In the genomic region with DNA sequence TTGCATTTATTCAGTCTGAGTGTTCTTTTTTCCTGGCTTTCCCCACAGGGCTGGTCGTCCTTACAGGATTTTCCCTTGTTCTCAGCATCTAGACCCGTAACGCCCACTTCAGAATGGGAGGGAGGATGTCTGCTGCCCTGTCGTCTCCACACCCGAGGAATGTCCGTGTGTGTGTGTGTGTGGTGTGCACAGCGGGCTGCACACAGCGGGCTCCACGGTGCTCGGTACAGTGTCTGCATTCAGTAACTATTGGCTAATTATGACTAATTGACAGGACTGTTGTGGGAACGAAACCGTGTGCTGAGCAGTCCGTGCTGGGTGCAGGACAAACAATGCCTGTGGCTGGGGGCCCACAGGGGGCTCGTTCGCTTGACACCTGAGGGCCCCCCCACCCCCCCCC, we compare ENCODE assay signal across 12 mouse cellular contexts. TPM values are rescaled to one million over a fixed set of nuclear protein-coding genes. Genes with fewer than 3 reads are reported as not detected.
DNase-seq lines count a peak whose midpoint lies in the region; ATAC-seq and TF ChIP-seq lines count a peak whose summit lies in the region.
"Had no signal": no experiment of that assay in that cellular context is flagged by ENCODE, and none has a peak within 500 bp of the region (broad histone marks: within the 10 kb centered on the region; RNA-seq: fewer than 3 reads in every experiment).

No protein-coding gene starts in this region.

- H3K9me3 ChIP-seq in forebrain, embryonic 11.5 days (ENCODE audit: control insufficient read depth, low read length) = no peaks in the 10 kb centered on the region
- peaks cover 8% of the 10 kb centered on the region; the same call in 1 of the 2 replicates for H3K9me3 ChIP-seq in forebrain, embryonic 10.5 days
- H3K9me3 ChIP-seq in forebrain, postnatal 0 days (ENCODE audit: low read length) = no peaks in the 10 kb centered on the region
- no peaks in the 10 kb centered on the region for H3K9me3 ChIP-seq in midbrain, postnatal 0 days (ENCODE audit: low read length)

- H3K4me1 ChIP-seq in forebrain, embryonic 11.5 days (replicated peaks; ENCODE audit: control insufficient read depth, insufficient read depth, low read length) = peaks cover 4% of the 10 kb centered on the region
- H3K4me1 ChIP-seq in forebrain, embryonic 10.5 days = peaks cover 42% of the 10 kb centered on the region
- no peaks in the 10 kb centered on the region for H3K4me1 ChIP-seq in forebrain, postnatal 0 days (ENCODE audit: insufficient read depth)
- H3K4me1 ChIP-seq in midbrain, postnatal 0 days (ENCODE audit: insufficient read depth, low read length) = no peaks in the 10 kb centered on the region

- H3K9ac ChIP-seq in forebrain, embryonic 11.5 days (ENCODE audit: low read length) = no peak overlapping the region
- H3K9ac ChIP-seq in forebrain, postnatal 0 days = no peak overlapping the region
- no peak overlapping the region for H3K9ac ChIP-seq in midbrain, postnatal 0 days (replicated peaks; ENCODE audit: low read length, poor library complexity, severe bottlenecking)

- H3K36me3 ChIP-seq in forebrain, embryonic 11.5 days (ENCODE audit: control insufficient read depth, insufficient read depth, low read length) = no peaks in the 10 kb centered on the region; the same call in 1 of the 2 replicates
- H3K36me3 ChIP-seq in forebrain, embryonic 10.5 days (replicated peaks) = peaks cover 97% of the 10 kb centered on the region
- peaks cover 16% of the 10 kb centered on the region; the same call in 1 of the 2 replicates for H3K36me3 ChIP-seq in forebrain, postnatal 0 days (ENCODE audit: insufficient read depth)
- H3K36me3 ChIP-seq in midbrain, postnatal 0 days (ENCODE audit: insufficient read depth, low read length) = peaks cover 27% of the 10 kb centered on the region

- no peak overlapping the region for H3K4me3 ChIP-seq in forebrain, embryonic 11.5 days (ENCODE audit: low read depth, low read length)
- no peak overlapping the region; the same call in 1 of the 2 replicates for H3K4me3 ChIP-seq in forebrain, embryonic 10.5 days
- no peak overlapping the region for H3K4me3 ChIP-seq in forebrain, postnatal 0 days (ENCODE audit: low read depth, low read length)
- H3K4me3 ChIP-seq in midbrain, postnatal 0 days (ENCODE audit: low read depth, low read length) = no peak overlapping the region
- H3K4me3 ChIP-seq: erythroblast, embryonic 14.5 days; heart, adult 2 months had no signal

- ATAC-seq in forebrain, embryonic 11.5 days (replicated peaks; ENCODE audit: low FRiP score) = peak; percentile 57
- peak; percentile 10; the same call in 1 of the 2 replicates for ATAC-seq in forebrain, postnatal 0 days
- no peak for ATAC-seq in midbrain, postnatal 0 days (ENCODE audit: low FRiP score)
- ATAC-seq in CD4-positive, CD25-positive, alpha-beta regulatory T cell, adult 4 months = no peak
- ATAC-seq: Patski had no signal

- TF ChIP-seq CTCF in forebrain, postnatal 0 days (IDR thresholded peaks at IDR 0.05; ENCODE audit: low read depth) = no peak
- TF ChIP-seq CTCF in midbrain, postnatal 0 days (IDR thresholded peaks at IDR 0.05) = no peak

- WGBS in forebrain, embryonic 11.5 days = 40% methylated on average over 15 of the region's 15 CpGs
- 55% methylated on average over 15 of the region's 15 CpGs for WGBS in forebrain, embryonic 10.5 days
- WGBS in forebrain, postnatal 0 days = 10% methylated on average over 15 of the region's 15 CpGs
- 29% methylated on average over 15 of the region's 15 CpGs for WGBS in midbrain, postnatal 0 days

- H3K4me2 ChIP-seq in forebrain, embryonic 11.5 days (ENCODE audit: low read depth, low read length, severe bottlenecking) = peak overlapping the region; percentile 15; the same call in 1 of the 2 replicates
- no peak overlapping the region for H3K4me2 ChIP-seq in forebrain, postnatal 0 days (ENCODE audit: low read depth)
- 0 out of 2 replicates have a peak overlapping the region, but pooled peaks have one; percentile 12 for H3K4me2 ChIP-seq in midbrain, postnatal 0 days (ENCODE audit: low read depth, low read length, poor library complexity, severe bottlenecking)

- no peaks in the 10 kb centered on the region for H3K27me3 ChIP-seq in forebrain, embryonic 11.5 days (ENCODE audit: control insufficient read depth, insufficient read depth, low read length)
- peaks cover 28% of the 10 kb centered on the region for H3K27me3 ChIP-seq in forebrain, embryonic 10.5 days (ENCODE audit: poor library complexity, severe bottlenecking)
- peaks cover 4% of the 10 kb centered on the region; the same call in 1 of the 2 replicates for H3K27me3 ChIP-seq in forebrain, postnatal 0 days (ENCODE audit: insufficient read depth, low read length)
- no peaks in the 10 kb centered on the region for H3K27me3 ChIP-seq in midbrain, postnatal 0 days (ENCODE audit: insufficient read depth, low read length)

- peak; percentile 68 for DNase-seq in forebrain, embryonic 11.5 days (ENCODE audit: low spot score)
- no peak for DNase-seq in forebrain, embryonic 10.5 days (ENCODE audit: extremely low spot score, low spot score)
- DNase-seq in MN1 (ENCODE audit: low spot score) = peak; percentile 39
- no peak for DNase-seq in forebrain, postnatal 0 days
- DNase-seq in midbrain, postnatal 0 days (ENCODE audit: low spot score) = no peak
- DNase-seq in kidney, postnatal 25 days = no peak
- DNase-seq in cerebellum, adult 11-12 months = no peak
- DNase-seq: cerebellum, adult 9-11 months; heart, adult 2 months had no signal

- H3K27ac ChIP-seq in forebrain, embryonic 11.5 days (ENCODE audit: low read depth, low read length) = peak overlapping the region; percentile 7; the same call in 1 of the 2 replicates
- H3K27ac ChIP-seq in forebrain, embryonic 10.5 days = no peak overlapping the region
- H3K27ac ChIP-seq in forebrain, postnatal 0 days (ENCODE audit: low read depth, low read length) = no peak overlapping the region
- no peak overlapping the region for H3K27ac ChIP-seq in midbrain, postnatal 0 days (ENCODE audit: low read depth, low read length)
- H3K27ac ChIP-seq: heart, adult 2 months had no signal

RNA-seq across cellular contexts. Expression of gene Rtl1, which starts 17.0 kb away (rescaled TPM):
- 0.97 and 1.2 TPM in 2 replicates for polyA plus RNA-seq in forebrain, embryonic 11.5 days (2014; fragmentation: Nextera tagmentation; extraction: Ambion mirVana)
- 1.0 TPM in 2 replicates for polyA plus RNA-seq in forebrain, embryonic 10.5 days (2016; fragmentation: Nextera tagmentation; extraction: Ambion mirVana)
- total RNA-seq in forebrain, postnatal 0 days (2014; rRNA removed) = 0.23 and 0.57 TPM in 2 replicates
- polyA plus RNA-seq in forebrain, postnatal 0 days (2015; fragmentation: Nextera tagmentation; extraction: Ambion mirVana) = 0.10 and 0.30 TPM in 2 replicates
- total RNA-seq in midbrain, postnatal 0 days (2014; rRNA removed) = 1.3 and 1.9 TPM in 2 replicates
- 0.94 and 1.5 TPM in 2 replicates for polyA plus RNA-seq in midbrain, postnatal 0 days (2015; fragmentation: Nextera tagmentation; extraction: Ambion mirVana)
- not detected for polyA plus RNA-seq in CD4-positive, CD25-positive, alpha-beta regulatory T cell, adult 4 months (2017; shearing (Covaris generic))
- total RNA-seq: heart, adult 2 months had no signal
- polyA plus RNA-seq: Patski had no signal

Comparison
In these comparisons a context has a peak if more than half of its experiments do, and no peak if none do; other contexts are left out.
1. DNase-seq: peak in forebrain, embryonic 11.5 days (single experiment) and MN1 (single experiment); none in forebrain, embryonic 10.5 days (single experiment), forebrain, postnatal 0 days (single experiment), midbrain, postnatal 0 days (single experiment), kidney, postnatal 25 days (0 of 2) and cerebellum, adult 11-12 months (single experiment).
2. ATAC-seq: peak in forebrain, embryonic 11.5 days (single experiment) and forebrain, postnatal 0 days (single experiment); none in midbrain, postnatal 0 days (single experiment) and CD4-positive, CD25-positive, alpha-beta regulatory T cell, adult 4 months (single experiment).